Mouse (Mus musculus) liver, embryonic 11.5 days (tissue): ENCODE measurements around the gene Msh6. TPM values are rescaled to one million over a fixed set of nuclear protein-coding genes. Genes with fewer than 3 reads are reported as not detected.

Experiments
- ATAC-seq: fragments of 200-750 bp; cut with Nextera tagmentation; replicated peaks from 2 replicates; pipeline ENCODE4 v1.8.0; 2017; ENCODE audit warnings: moderate number of reproducible peaks, mild to moderate bottlenecking, moderate TSS enrichment, moderate library complexity; ENCODE audit not compliant: low FRiP score
- DNase-seq: peaks from one replicate; pipeline ENCODE4 v3.0.0-alpha.2; 2017; ENCODE audit warnings: low spot score
- H3K27ac ChIP-seq: fragments of 300-500 bp; sonication (generic); 2 replicates; pipeline ENCODE4 v1.5.1; 2014; ENCODE audit warnings: mild to moderate bottlenecking, low read depth, low read length, control low read depth
- H3K27me3 ChIP-seq: fragments of 300-500 bp; sonication (generic); replicated peaks from 2 replicates; pipeline ENCODE4 v1.6.1; 2014; ENCODE audit warnings: low read length, mixed read lengths; ENCODE audit not compliant: control insufficient read depth, insufficient read depth
- H3K36me3 ChIP-seq: fragments of 300-500 bp; sonication (generic); 2 replicates; pipeline ENCODE4 v1.6.1; 2014; ENCODE audit warnings: mild to moderate bottlenecking, low read length, moderate library complexity, mixed read lengths; ENCODE audit not compliant: control insufficient read depth, insufficient read depth
- H3K4me1 ChIP-seq: fragments of 300-500 bp; sonication (generic); replicated peaks from 2 replicates; pipeline ENCODE4 v1.6.1; 2014; ENCODE audit warnings: low read length, mixed read lengths; ENCODE audit not compliant: control insufficient read depth, insufficient read depth
- H3K4me2 ChIP-seq: fragments of 300-500 bp; sonication (generic); 2 replicates; pipeline ENCODE4 v1.6.1; 2014; ENCODE audit warnings: mild to moderate bottlenecking, control low read depth, moderate library complexity
- H3K4me3 ChIP-seq: fragments of 300-500 bp; sonication (generic); 2 replicates; pipeline ENCODE4 v1.5.1; 2014; ENCODE audit warnings: low read depth, low read length, control low read depth
- H3K9ac ChIP-seq: fragments of 300-500 bp; sonication (generic); 2 replicates; pipeline ENCODE4 v1.6.1; 2014; ENCODE audit warnings: low read depth, low read length, control low read depth
- H3K9me3 ChIP-seq: fragments of 300-500 bp; sonication (generic); 2 replicates; pipeline ENCODE4 v1.6.1; 2016; ENCODE audit warnings: low read length, inconsistent platforms, mixed read lengths; ENCODE audit not compliant: control insufficient read depth
- WGBS: fragments of 180-500 bp; shearing (Covaris S2); extraction: QIAGEN DNeasy Blood & Tissue Kit; methylation state at CpG from one replicate; pipeline ENCODE4 v1.1.7; 2014; 5-methylcytosine and 5-hydroxymethylcytosine counted together
- polyA plus RNA-seq: library from polyadenylated mRNA; unstranded; fragments of >200 nt; fragmentation: Nextera tagmentation; extraction: Ambion mirVana; gene quantifications from 2 replicates; pipeline ENCODE4 v1.2.1, GENCODE M21; 2014

The Msh6 gene
- polyA plus RNA-seq, 1 experiment from 2014 or later, result 69.0 TPM

DNA sequence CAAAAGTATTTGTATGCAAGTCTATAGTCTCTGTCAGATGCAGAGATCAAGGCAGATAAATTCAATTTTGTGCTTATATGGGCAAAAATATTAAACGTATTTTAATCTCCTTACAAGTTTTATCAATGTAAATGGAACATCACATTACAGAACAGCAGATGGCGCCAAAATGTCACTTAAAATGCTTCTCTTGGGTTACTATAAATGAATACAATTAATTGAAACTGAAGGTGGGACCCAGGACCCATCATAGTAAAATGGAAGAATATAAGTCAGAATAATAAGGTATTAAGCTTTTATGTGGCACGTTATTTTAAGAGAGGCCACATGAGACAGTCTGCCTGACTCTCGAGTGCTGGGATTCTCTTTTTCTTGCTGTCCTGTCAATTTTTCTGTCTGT, 50.4 kb downstream of the Msh6 start:
- DNase-seq (no peak), ATAC-seq (no peak)
- no peaks in the 10 kb centered on the region for H3K36me3 ChIP-seq
- no peak overlapping the region for H3K4me2 ChIP-seq
- no peak overlapping the region for H3K4me3 ChIP-seq
- H3K9ac ChIP-seq, result no peak overlapping the region
- H3K9me3 ChIP-seq, result no peaks in the 10 kb centered on the region
- H3K27ac ChIP-seq, result no peak overlapping the region
- H3K4me1 ChIP-seq, result no peaks in the 10 kb centered on the region; the same call in none of the 2 replicates
- no peaks in the 10 kb centered on the region for H3K27me3 ChIP-seq
- 52% methylated on average over 4 of the region's 4 CpGs for WGBS

DNA sequence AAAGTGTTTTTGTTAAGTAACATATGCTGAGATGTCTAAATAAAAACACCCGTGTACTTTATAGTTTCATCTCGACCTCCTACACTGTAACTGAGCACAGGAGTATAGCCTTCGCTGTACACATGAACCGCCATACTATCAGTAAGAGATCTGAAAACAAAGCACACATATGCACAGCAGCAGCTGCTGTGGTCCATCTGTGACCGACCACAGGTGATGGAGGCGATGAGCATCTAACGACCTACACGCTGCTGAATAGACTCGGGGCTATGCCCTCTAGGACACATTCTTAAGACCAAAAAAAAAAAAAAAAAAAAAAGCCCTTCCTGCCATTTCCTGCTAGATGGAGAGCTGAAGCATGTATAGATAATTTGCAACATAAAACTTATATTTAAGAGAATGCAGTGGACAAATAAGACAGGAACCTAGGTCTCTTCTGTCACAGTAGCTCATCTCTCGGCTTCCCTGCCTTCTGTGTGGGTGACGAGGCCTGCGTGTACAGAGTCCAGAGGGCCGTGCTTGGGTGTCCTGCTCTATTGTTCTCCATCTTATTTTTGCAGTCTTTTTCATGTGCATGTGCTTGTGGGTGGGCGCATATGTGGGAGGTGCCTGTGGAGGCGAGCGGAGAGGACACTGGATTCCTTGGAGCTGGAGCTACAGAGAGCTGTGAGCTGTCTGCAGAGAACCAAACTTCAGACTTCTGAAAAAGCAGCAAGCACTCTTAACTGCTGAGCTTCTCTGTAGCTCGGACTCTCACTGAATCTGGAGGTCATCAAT, 54.5 kb downstream of the Msh6 start:
- H3K4me1 ChIP-seq, result peaks cover 27% of the 10 kb centered on the region
- ATAC-seq, result no peak
- 86% methylated on average over 17 of the region's 17 CpGs for WGBS
- no peak overlapping the region for H3K4me2 ChIP-seq
- H3K27me3 ChIP-seq, result no peaks in the 10 kb centered on the region
- no peak overlapping the region for H3K9ac ChIP-seq
- H3K27ac ChIP-seq, result no peak overlapping the region
- H3K36me3 ChIP-seq, result no peaks in the 10 kb centered on the region
- no peaks in the 10 kb centered on the region for H3K9me3 ChIP-seq
- no peak for DNase-seq
- H3K4me3 ChIP-seq, result no peak overlapping the region

DNA sequence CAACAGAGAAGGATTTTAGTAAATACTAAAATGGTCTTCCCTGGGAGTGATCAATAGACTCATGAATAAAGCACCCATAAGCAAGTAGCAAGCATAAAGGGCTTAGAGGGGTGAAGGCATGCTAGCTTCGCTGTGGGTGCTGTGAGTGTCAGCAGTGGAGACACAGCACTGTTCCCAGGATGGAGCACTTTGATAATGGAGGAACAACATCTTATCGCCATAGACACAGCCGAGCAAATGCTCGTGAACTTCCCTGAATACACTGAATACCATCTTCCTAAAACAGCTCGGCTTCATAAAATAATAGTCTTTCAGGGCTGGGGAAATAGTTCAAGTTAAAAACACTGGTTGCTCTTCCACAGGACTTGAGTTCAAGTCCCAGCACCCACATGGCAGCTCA, 56.9 kb downstream of the Msh6 start:
- Histone ChIP-seq H3K4me3 (no peak overlapping the region), H3K4me1 (peaks cover 32% of the 10 kb centered on the region), H3K4me2 (peak overlapping the region; percentile 11; the same call in 1 of the 2 replicates), H3K9me3 (no peaks in the 10 kb centered on the region), H3K9ac (no peak overlapping the region), H3K27me3 (no peaks in the 10 kb centered on the region), H3K36me3 (no peaks in the 10 kb centered on the region), H3K27ac (no peak overlapping the region)
- WGBS, result 62% methylated on average over 5 of the region's 5 CpGs
- ATAC-seq, result peak; percentile 79
- DNase-seq, result no peak

DNA sequence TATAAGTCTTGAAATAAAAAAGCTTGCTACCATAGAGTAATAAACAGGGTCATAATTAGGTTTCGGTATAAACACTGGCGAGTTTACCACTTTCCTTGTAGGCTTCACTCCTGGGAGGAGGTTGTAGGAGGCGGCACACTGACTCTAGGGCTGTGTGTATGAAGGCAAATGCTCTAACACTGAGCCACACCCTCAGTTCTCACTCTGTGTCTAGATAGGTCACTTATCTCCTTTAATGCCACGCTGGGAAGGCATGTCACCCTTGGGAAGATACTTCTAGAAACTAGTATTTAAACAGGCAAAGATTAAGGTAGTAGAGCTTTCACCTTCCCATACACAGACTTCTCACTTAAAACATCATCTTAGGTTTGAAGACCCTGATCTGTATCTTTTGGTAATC, 59.6 kb downstream of the Msh6 start:
- Histone ChIP-seq H3K4me1 (peaks cover 32% of the 10 kb centered on the region), H3K4me3 (no peak overlapping the region), H3K4me2 (no peak overlapping the region; the same call in none of the 2 replicates), H3K9me3 (no peaks in the 10 kb centered on the region), H3K27me3 (no peaks in the 10 kb centered on the region), H3K9ac (no peak overlapping the region), H3K36me3 (no peaks in the 10 kb centered on the region), H3K27ac (peak overlapping the region; percentile 48; the same call in 1 of the 2 replicates)
- ATAC-seq (peak; percentile 92), DNase-seq (no peak)
- 60% methylated on average over 4 of the region's 4 CpGs for WGBS

Other genes starting within 250 kb of the Msh6 start
- 0.64 and 0.86 TPM in 2 replicates for gene Kcnk12, start 177.1 kb upstream of the Msh6 start, polyA plus RNA-seq
- gene Rpl36-ps4, start 54.1 kb upstream of the Msh6 start, polyA plus RNA-seq, result not detected in 2 replicates
- 12.4 and 14.0 TPM in 2 replicates for gene Fbxo11, start 90.2 kb downstream of the Msh6 start, polyA plus RNA-seq